18 mouse cellular contexts compared by ENCODE assay signal in genomic region chrX:84551995-84552394, GRCm38 (mm10).
"Had no signal": no experiment of that assay in that cellular context is flagged by ENCODE, and none has a peak within 500 bp of the region (broad histone marks: within the 10 kb centered on the region; RNA-seq: fewer than 3 reads in every experiment).

No protein-coding gene starts in this region.

- H3K27ac ChIP-seq: lung, embryonic 15.5 days; macrophage; midbrain, embryonic 10.5 days; midbrain, embryonic 12.5 days; neural tube, embryonic 12.5 days had no signal

- H3K36me3 ChIP-seq: lung, embryonic 15.5 days; midbrain, embryonic 10.5 days; midbrain, embryonic 12.5 days; neural tube, embryonic 12.5 days had no signal

- H3K4me2 ChIP-seq: lung, embryonic 15.5 days; midbrain, embryonic 12.5 days; neural tube, embryonic 12.5 days had no signal

- DNase-seq: liver, postnatal 0 days; lung, adult 2 months; lung, postnatal 14 days; lung, postnatal 36 days; midbrain, embryonic 14.5 days; right cerebral cortex, postnatal 25 days; right cerebral cortex, postnatal 4 days; spleen, adult 18-20 months; thymus, adult 18-20 months; thymus, postnatal 14 days; thymus, postnatal 36 days had no signal

- ATAC-seq: liver, postnatal 0 days; lung, postnatal 0 days had no signal

- H3K9ac ChIP-seq: liver, postnatal 0 days; lung, embryonic 15.5 days; midbrain, embryonic 12.5 days; neural tube, embryonic 12.5 days had no signal

- H3K27me3 ChIP-seq: lung, embryonic 15.5 days; megakaryocyte, embryonic 14.5 days; midbrain, embryonic 12.5 days; neural tube, embryonic 12.5 days had no signal

- H3K9me3 ChIP-seq: lung, embryonic 15.5 days; megakaryocyte, embryonic 14.5 days; midbrain, embryonic 10.5 days; midbrain, embryonic 12.5 days; neural tube, embryonic 12.5 days had no signal

- H3K4me1 ChIP-seq: lung, embryonic 15.5 days; megakaryocyte, embryonic 14.5 days; midbrain, embryonic 10.5 days; midbrain, embryonic 12.5 days; neural tube, embryonic 12.5 days had no signal

- H3K4me3 ChIP-seq: lung, embryonic 15.5 days; megakaryocyte, embryonic 14.5 days; midbrain, embryonic 10.5 days; midbrain, embryonic 12.5 days; neural tube, embryonic 12.5 days had no signal
